Mouse (Mus musculus): ENCODE measurements around the gene Dus3l. TPM values are rescaled to one million over a fixed set of nuclear protein-coding genes. Genes with fewer than 3 reads are reported as not detected.
A peak's percentile ranks its signal among the peaks of the same experiment; 100 is the strongest.

Dus3l gene
- polyA plus RNA-seq, 1 experiment from 2014 or later, result 24.6 TPM

GRCm38 (mm10) chr17:56757416-56758123, 7.0 kb upstream of the Dus3l start, which contains the start of gene Nrtn:
TSS of gene Nrtn (minus strand) at chr17:56757530.
- H3K4me1 ChIP-seq, result peaks cover 74% of the 10 kb centered on the region
- H3K27me3 ChIP-seq (replicated peaks), result peaks cover 55% of the 10 kb centered on the region

GRCm38 (mm10) chr17:56758132-56758531, 6.4 kb upstream of the Dus3l start:
- Histone ChIP-seq H3K4me1 (peaks cover 79% of the 10 kb centered on the region), H3K4me3 (peak overlapping the region; percentile 60), H3K27ac (peak overlapping the region; percentile 76), H3K9me3 (replicated peaks) (no peaks in the 10 kb centered on the region), H3K36me3 (no peaks in the 10 kb centered on the region), H3K27me3 (replicated peaks) (peaks cover 49% of the 10 kb centered on the region), H3K4me2 (peak overlapping the region; percentile 97), H3K9ac (peak overlapping the region; percentile 55; the same call in 1 of the 2 replicates)
- ATAC-seq, result peak; percentile 12; the same call in 1 of the 2 replicates
- 7% methylated on average over 12 of the region's 12 CpGs for WGBS (ENCODE audit: insufficient replicate concordance)

More at GRCm38 (mm10) chr17:56757416-56758123, 7.0 kb upstream of the Dus3l start, which contains the start of gene Nrtn:
- H3K27ac ChIP-seq, result peak within 1 kb of the TSS; percentile 76
- peak within 1 kb of the TSS; percentile 97 for H3K4me2 ChIP-seq
- H3K36me3 ChIP-seq, result no peaks in the 10 kb centered on the region
- WGBS (ENCODE audit: insufficient replicate concordance), result under 1% methylated on average over 48 of the region's 48 CpGs
- H3K9ac ChIP-seq, result peak within 1 kb of the TSS; percentile 77
- peak; percentile 65 for ATAC-seq
- H3K4me3 ChIP-seq, result peak within 1 kb of the TSS; percentile 60
- H3K9me3 ChIP-seq (replicated peaks), result no peaks in the 10 kb centered on the region

GRCm38 (mm10) chr17:56759261-56759660, 5.3 kb upstream of the Dus3l start:
- H3K4me1 ChIP-seq, result peaks cover 83% of the 10 kb centered on the region
- no peak overlapping the region for H3K4me3 ChIP-seq
- peaks cover 38% of the 10 kb centered on the region for H3K27me3 ChIP-seq (replicated peaks)
- H3K4me2 ChIP-seq, result no peak overlapping the region
- 58% methylated on average over 7 of the region's 7 CpGs for WGBS (ENCODE audit: insufficient replicate concordance)
- no peak for ATAC-seq
- H3K27ac ChIP-seq, result no peak overlapping the region
- no peaks in the 10 kb centered on the region for H3K36me3 ChIP-seq
- H3K9me3 ChIP-seq (replicated peaks), result no peaks in the 10 kb centered on the region
- no peak overlapping the region for H3K9ac ChIP-seq

- H3K27me3 ChIP-seq (replicated peaks), result peaks cover 20% of the 10 kb centered on the region
- no peak overlapping the region for H3K4me3 ChIP-seq
- 63% methylated on average over 3 of the region's 3 CpGs for WGBS (ENCODE audit: insufficient replicate concordance)
- no peaks in the 10 kb centered on the region for H3K36me3 ChIP-seq
- H3K4me1 ChIP-seq, result peaks cover 80% of the 10 kb centered on the region
- peak overlapping the region; percentile 73; the same call in 1 of the 2 replicates for H3K9ac ChIP-seq
- peak overlapping the region; percentile 94 for H3K4me2 ChIP-seq
- no peak for ATAC-seq
- H3K27ac ChIP-seq, result peak overlapping the region; percentile 94
- no peaks in the 10 kb centered on the region for H3K9me3 ChIP-seq (replicated peaks)
Measured at GRCm38 (mm10) chr17:56761077-56761476, 3.5 kb upstream of the Dus3l start.

GRCm38 (mm10) chr17:56761991-56762410, 2.6 kb upstream of the Dus3l start:
- no peaks in the 10 kb centered on the region for H3K9me3 ChIP-seq (replicated peaks)
- WGBS (ENCODE audit: insufficient replicate concordance), result under 1% methylated on average over 28 of the region's 28 CpGs
- H3K4me1 ChIP-seq, result peaks cover 73% of the 10 kb centered on the region
- H3K4me3 ChIP-seq, result peak overlapping the region; percentile 61
- peak overlapping the region; percentile 94 for H3K27ac ChIP-seq
- peak overlapping the region; percentile 94 for H3K4me2 ChIP-seq
- H3K27me3 ChIP-seq (replicated peaks), result peaks cover 10% of the 10 kb centered on the region
- H3K9ac ChIP-seq, result peak overlapping the region; percentile 73
- peak; percentile 75 for ATAC-seq
- peaks cover 8% of the 10 kb centered on the region for H3K36me3 ChIP-seq

GRCm38 (mm10) chr17:56762769-56763731, 1.5 kb upstream of the Dus3l start:
- H3K4me2 ChIP-seq, result peak overlapping the region; percentile 94
- no peaks in the 10 kb centered on the region for H3K9me3 ChIP-seq (replicated peaks)
- peak overlapping the region; percentile 83 for H3K9ac ChIP-seq
- peak; percentile 20; the same call in 1 of the 2 replicates for ATAC-seq
- peak overlapping the region; percentile 94 for H3K27ac ChIP-seq
- H3K36me3 ChIP-seq, result peaks cover 19% of the 10 kb centered on the region
- WGBS (ENCODE audit: insufficient replicate concordance), result 22% methylated on average over 27 of the region's 27 CpGs
- H3K27me3 ChIP-seq (replicated peaks), result peaks cover 7% of the 10 kb centered on the region; the same call in 1 of the 2 replicates
- H3K4me1 ChIP-seq, result peaks cover 62% of the 10 kb centered on the region
- H3K4me3 ChIP-seq, result peak overlapping the region; percentile 61

- WGBS (ENCODE audit: insufficient replicate concordance), result 51% methylated on average over 8 of the region's 8 CpGs
- Histone ChIP-seq H3K4me2 (peak overlapping the region; percentile 94), H3K27me3 (replicated peaks) (peaks cover 7% of the 10 kb centered on the region; the same call in 1 of the 2 replicates), H3K4me3 (peak overlapping the region; percentile 73), H3K9me3 (replicated peaks) (no peaks in the 10 kb centered on the region), H3K4me1 (peaks cover 55% of the 10 kb centered on the region), H3K36me3 (peaks cover 26% of the 10 kb centered on the region), H3K9ac (peak overlapping the region; percentile 83), H3K27ac (peak overlapping the region; percentile 94)
- no peak for ATAC-seq
Measured at GRCm38 (mm10) chr17:56763741-56764250, 761 bp upstream of the Dus3l start.

- Histone ChIP-seq H3K27me3 (replicated peaks) (peaks cover 2% of the 10 kb centered on the region; the same call in 1 of the 2 replicates), H3K36me3 (peaks cover 43% of the 10 kb centered on the region), H3K4me2 (peak overlapping the region; percentile 94), H3K4me3 (peak overlapping the region; percentile 73), H3K9me3 (replicated peaks) (no peaks in the 10 kb centered on the region), H3K4me1 (peaks cover 45% of the 10 kb centered on the region), H3K9ac (peak overlapping the region; percentile 83), H3K27ac (peak overlapping the region; percentile 94)
- 37% methylated on average over 12 of the region's 12 CpGs for WGBS (ENCODE audit: insufficient replicate concordance)
- no peak for ATAC-seq
Measured at GRCm38 (mm10) chr17:56765431-56765830, 874 bp downstream of the Dus3l start.

- Histone ChIP-seq H3K9ac (no peak overlapping the region), H3K4me3 (no peak overlapping the region), H3K9me3 (replicated peaks) (no peaks in the 10 kb centered on the region), H3K36me3 (peaks cover 56% of the 10 kb centered on the region), H3K4me2 (no peak overlapping the region), H3K4me1 (peaks cover 32% of the 10 kb centered on the region), H3K27ac (no peak overlapping the region), H3K27me3 (replicated peaks) (no peaks in the 10 kb centered on the region)
- WGBS (ENCODE audit: insufficient replicate concordance), result 92% methylated on average over 27 of the region's 27 CpGs
- ATAC-seq, result no peak
Measured at GRCm38 (mm10) chr17:56766631-56767405, 2.3 kb downstream of the Dus3l start.

- no peak overlapping the region for H3K4me3 ChIP-seq
- H3K27me3 ChIP-seq (replicated peaks), result no peaks in the 10 kb centered on the region
- H3K9ac ChIP-seq, result no peak overlapping the region
- H3K4me2 ChIP-seq, result no peak overlapping the region
- no peaks in the 10 kb centered on the region for H3K9me3 ChIP-seq (replicated peaks)
- 90% methylated on average over 29 of the region's 29 CpGs for WGBS (ENCODE audit: insufficient replicate concordance)
- ATAC-seq, result no peak
- no peak overlapping the region for H3K27ac ChIP-seq
- H3K4me1 ChIP-seq, result peaks cover 25% of the 10 kb centered on the region
- peaks cover 57% of the 10 kb centered on the region for H3K36me3 ChIP-seq
Measured at GRCm38 (mm10) chr17:56767531-56768135, 3.1 kb downstream of the Dus3l start.
